Mouse (Mus musculus): Measurements from ENCODE around the gene Gstt4.

Gene Gstt4

DNA sequence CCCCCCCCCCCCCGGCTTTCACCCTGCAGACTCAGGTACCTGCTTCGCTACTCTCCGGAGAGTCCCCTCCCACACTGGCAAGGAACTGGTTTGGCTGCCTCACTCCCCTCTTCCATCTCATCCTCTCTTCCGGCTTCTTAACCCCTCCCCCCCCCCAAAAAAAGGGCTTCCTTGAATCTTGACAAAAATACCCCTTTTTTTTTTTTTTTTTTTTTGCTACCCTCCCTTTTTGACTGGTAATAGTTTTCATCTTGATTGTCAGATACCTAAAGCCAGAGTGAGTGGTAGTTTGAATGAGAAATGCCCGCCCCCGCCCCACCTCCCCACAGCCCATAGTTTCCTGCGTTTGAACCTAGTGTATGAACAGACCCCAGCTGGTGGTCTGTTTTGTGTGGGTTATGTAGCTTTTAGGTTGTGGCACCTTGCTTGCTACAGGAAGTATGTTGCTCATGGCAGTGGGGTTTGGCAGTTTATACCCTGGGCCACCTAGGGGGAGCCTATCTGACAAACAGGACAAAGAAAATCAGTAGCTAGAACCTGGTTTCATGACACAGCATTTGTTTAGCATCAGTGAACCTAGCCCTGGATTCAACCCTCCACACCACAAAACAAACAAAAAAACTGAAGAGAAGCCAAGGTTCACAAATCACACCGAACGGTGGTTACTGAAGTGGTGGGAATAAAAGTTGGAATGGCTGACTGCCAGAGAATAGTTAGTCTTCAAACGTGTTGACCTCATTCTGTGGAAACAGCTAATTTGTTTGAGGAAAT is 13.6 kb upstream of the Gstt4 start:
- DNase-seq (ENCODE audit: low read depth, low spot score), result no peak

- DNase-seq (ENCODE audit: low read depth, low spot score), result peak; percentile 60
These were observed 13.0 kb upstream of the Gstt4 start for GRCm38 (mm10) chr10:75835307-75835706.

DNA sequence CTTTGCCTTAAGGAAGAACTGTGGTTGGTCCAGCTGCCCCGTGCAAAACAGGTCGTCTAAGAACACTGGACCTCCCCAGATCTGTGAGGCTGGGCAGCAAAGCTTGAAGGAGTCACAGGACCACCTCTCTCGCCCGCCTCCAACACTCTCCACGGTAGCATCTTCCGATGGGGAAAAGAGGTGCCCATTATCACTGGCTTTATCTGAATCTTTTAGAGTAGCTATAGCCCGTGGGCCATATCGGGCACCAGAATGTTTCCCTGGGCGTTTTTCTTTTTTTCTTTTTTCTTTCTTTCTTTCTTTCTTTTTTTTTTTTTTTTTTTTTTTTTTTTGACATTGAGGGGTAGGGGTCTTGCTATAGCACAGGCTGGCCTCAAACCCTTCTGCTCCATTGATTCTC is 12.4 kb upstream of the Gstt4 start:
- no peak for DNase-seq (ENCODE audit: low read depth, low spot score)

GRCm38 (mm10) chr10:75834250-75834649 is 11.9 kb upstream of the Gstt4 start:
- no peak for DNase-seq (ENCODE audit: low read depth, low spot score)

- DNase-seq (ENCODE audit: low read depth, low spot score), result no peak
These were observed 11.2 kb upstream of the Gstt4 start for GRCm38 (mm10) chr10:75833456-75834080.

- peak; percentile 56 for DNase-seq (ENCODE audit: low read depth, low spot score)
These were observed 10.0 kb upstream of the Gstt4 start for GRCm38 (mm10) chr10:75832272-75832895.

- no peak for DNase-seq (ENCODE audit: low read depth, low spot score)
These were observed 7.9 kb upstream of the Gstt4 start for GRCm38 (mm10) chr10:75830275-75830670.

- DNase-seq (ENCODE audit: low read depth, low spot score), result no peak
These were observed 7.4 kb upstream of the Gstt4 start for GRCm38 (mm10) chr10:75829529-75830274.

DNA sequence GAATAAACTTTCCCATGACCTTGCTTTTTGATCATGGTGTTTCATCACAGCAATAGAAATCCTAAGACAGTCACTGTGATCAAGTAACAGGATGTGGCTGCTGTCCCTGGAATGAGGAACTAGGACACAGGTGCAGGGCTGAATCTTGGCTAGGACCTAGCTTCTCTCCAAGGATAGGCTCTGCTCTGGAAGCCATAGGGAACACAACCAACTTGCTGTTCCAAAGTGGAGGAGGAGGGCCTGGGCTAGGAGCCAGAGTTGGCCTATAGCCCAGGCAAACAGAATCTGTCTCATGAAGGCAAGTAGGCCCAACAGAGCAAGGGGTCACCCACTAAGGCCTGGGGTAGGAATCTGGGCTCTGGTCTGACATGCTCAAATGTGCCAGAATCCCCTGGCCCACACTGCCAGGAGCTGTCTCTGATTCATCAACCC is 6.2 kb upstream of the Gstt4 start:
- DNase-seq (ENCODE audit: low read depth, low spot score), result peak; percentile 65

DNA sequence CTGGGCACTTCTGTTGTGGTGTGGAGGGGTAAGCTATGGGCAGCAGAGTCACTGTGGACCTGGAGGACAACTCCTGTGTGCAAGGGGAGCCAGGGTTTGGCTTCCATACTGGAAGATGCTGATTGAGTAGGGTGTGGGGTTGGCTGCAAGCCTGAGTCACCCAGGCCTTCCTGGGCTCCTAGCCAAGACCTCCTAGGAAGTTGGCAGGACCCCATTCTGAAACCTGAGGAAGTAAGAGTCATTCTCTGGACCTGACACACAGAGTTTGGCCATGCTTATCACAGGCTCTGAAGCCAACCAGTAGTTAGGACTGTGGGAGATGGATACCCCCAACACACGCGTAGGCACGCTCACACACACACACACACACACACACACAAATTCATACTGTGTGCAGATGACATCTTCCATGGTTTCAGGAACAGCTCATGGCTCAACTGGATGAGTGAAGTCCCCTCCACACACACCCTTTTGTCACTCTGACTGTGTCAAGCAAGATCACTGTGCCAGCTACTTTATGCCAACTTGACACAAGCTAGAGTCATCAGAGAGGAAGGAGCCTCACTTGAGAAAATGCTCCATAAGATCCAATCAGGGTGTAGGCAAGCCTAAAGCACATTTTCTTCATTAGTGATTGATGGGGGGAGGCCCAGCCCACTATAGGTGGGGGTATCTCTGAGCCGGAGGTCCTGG is 5.5 kb upstream of the Gstt4 start:
- DNase-seq (ENCODE audit: low read depth, low spot score), result no peak

GRCm38 (mm10) chr10:75824530-75824929 is 2.2 kb upstream of the Gstt4 start:
- no peak for DNase-seq (ENCODE audit: low read depth, low spot score)

DNA sequence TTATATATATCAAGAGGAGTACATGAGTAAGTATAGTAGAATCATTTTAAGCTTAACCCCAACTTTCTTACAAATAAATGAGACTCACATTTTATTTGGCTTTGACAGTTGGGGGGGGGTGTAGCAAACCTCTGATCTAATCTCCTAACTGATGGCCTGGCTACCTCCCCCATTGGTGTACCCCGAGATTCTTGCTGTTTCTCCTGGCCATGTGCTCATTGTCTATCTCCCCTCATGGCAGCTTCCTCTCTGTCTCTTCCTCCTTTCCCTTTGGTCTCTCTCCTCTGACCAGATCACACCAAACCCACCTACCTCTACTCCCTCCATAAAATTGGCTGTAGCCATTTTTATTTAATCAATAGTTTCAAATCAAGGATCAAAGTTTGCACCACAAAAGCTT is 1.4 kb upstream of the Gstt4 start:
- DNase-seq (ENCODE audit: low read depth, low spot score), result no peak

DNA sequence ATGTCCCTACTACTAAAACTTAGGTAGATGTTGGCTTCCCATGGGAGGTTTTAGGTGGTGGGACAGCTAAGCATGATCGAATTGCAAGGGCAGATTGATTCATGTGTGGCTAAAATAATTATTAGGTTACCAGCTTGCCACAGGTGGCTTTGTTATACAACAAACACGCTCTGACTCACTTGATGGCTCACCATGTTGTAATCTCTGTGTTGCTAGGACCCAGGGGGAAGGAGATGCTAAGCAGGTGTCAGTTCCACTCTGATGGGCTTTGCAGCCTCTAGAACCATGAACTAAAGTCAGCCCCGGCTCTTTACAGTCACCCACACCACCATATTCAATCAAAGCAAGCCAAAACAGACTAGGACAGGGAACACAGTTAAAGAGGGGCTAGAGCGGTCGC is 2.5 kb downstream of the Gstt4 start:
- no peak for DNase-seq (ENCODE audit: low read depth, low spot score)

- no peak for DNase-seq (ENCODE audit: low read depth, low spot score)
These were observed 3.7 kb downstream of the Gstt4 start for GRCm38 (mm10) chr10:75818641-75819040.

DNA sequence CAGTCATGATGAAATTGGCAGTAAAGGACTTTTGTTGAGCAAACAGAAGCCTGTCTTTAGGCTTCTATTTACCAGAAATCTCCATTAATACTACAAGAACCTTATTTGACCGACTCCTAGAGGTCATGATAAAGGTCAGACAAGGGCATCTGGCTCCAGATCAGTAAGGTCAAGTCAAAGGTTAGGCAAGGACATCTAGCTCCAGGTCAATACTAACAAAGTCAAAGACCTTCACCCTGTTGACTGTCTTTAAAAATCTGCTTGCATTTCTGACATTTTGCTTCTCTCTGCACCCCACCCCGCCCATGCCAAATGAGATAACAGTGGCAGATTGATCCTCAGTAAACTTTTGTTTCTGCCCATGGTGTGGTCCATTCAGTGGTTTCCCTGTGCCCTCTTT is 18.1 kb downstream of the Gstt4 start:
- DNase-seq (ENCODE audit: low read depth, low spot score), result no peak

DNA sequence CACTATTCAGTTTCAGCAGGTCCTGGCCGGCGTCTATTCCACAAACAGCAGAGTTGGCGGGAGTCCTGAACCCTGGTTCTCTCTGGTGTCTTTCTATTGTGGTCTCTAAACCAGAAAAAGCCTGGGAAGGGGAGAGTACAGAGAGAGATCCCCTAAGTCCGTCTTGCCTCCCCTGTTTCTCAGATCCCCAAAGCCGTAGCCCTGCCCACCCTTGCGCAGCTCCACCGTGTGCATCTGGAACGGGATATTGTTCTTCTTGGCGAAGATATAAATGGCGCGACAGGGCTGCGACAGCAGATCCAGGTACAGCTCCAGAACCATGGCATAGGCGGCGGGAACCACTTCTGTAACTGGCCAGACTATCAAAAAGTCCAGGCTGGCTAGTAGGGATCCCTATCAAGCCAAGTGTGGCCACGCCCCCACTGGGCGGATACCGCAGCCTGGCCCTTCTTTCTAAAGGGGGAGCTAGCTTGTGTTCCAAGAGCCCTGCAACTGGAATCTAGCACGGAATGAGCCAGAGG is 24.1 kb downstream of the Gstt4 start, which contains the start of gene Gstt1:
Gene Gstt1, minus strand, starts transcription at position 409 of the 521 bp plus-strand sequence.
- no peak for DNase-seq (ENCODE audit: low read depth, low spot score)

- no peak for DNase-seq (ENCODE audit: low read depth, low spot score)
These were observed 24.6 kb downstream of the Gstt4 start for GRCm38 (mm10) chr10:75797619-75798175.

GRCm38 (mm10) chr10:75796731-75797516 is 25.4 kb downstream of the Gstt4 start:
- no peak for DNase-seq (ENCODE audit: low read depth, low spot score)

DNA sequence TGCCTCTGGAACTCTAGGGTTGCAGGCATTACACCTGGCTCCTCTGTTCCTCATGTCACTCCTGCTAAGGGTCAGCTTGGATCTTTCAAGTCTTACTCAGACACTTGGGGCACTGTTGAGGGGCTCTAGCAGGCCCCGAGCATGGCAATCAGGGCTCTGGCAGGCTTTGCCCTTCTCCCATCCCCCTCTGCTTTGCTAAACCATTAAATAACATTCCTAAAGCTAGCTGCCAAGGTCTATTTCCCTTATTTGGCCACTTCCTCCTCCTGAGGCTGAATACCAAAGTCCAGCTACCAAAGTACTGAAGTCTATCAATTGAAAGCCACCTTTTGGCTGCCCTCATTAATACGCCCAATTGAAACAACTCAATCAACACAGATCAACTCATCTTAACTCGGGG is 27.5 kb downstream of the Gstt4 start:
- DNase-seq (ENCODE audit: low read depth, low spot score), result no peak

DNA sequence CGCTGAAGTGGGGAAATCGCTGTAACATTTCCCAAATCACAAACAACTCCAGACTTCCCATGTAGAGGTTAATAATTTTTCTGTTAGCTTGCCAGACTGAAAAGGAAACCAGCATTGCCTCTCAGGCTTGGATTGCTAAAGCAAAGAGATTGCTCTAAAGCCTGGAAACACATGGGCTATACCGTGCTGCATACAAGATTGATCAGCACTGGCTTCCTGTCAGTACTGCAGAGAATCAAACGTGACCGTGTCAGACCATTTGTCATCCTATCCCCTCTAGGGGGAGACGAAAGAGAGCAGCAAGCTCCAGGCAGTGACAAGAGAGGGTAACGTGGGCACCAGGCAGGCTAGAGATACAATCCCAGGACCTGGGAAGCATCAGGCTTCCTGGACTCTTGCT is 31.6 kb downstream of the Gstt4 start:
- no peak for DNase-seq (ENCODE audit: low read depth, low spot score)

Data from telencephalon, adult 2 months (tissue).